Mouse (Mus musculus): ENCODE data around the gene Supt4a. TPM values are rescaled to one million over a fixed set of nuclear protein-coding genes. Genes with fewer than 3 reads are reported as not detected.

The Supt4a gene
- total and polyA plus RNA-seq, 3 experiments: 229 to 251 (median 241) TPM

DNA sequence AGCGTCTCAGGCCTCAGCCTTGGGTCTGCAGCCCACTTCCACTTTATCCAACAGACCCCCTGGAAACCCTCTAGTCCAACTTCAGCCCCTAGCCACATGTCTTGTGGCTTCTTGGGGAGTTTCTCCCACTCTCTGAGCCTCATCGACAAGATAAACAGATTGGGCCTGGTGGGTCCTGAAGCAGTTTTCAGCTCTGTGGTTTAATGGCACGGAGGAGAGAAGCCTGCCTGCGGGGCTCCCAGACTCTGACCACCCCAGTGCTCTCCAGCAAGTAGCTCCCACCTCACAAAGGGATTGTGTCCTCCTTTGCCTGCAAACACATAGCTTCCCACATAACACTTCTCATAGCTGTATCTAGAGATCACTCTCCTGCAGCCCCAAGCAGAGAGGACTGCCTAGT lies 9.9 kb upstream of the Supt4a start:
- Histone ChIP-seq H3K4me3 (replicated peaks in 1 of 3; ENCODE audit: low read depth in 2 of 3, low read length in 2 of 3, poor library complexity in 1 of 3) (no peak overlapping the region), H3K36me3 (replicated peaks in 1 of 2; ENCODE audit: control insufficient read depth in 1 of 2, insufficient read depth in 1 of 2, low read length in 1 of 2) (peaks cover 74 to 96% of the 10 kb centered on the region in 2 experiments), H3K4me2 (ENCODE audit: insufficient read depth, low read depth, poor library complexity, severe bottlenecking) (no peak overlapping the region), H3K9me3 (replicated peaks; ENCODE audit: low read length) (peaks cover 2% of the 10 kb centered on the region), H3K27me3 (replicated peaks) (no peaks in the 10 kb centered on the region), H3K79me2 (replicated peaks; ENCODE audit: control insufficient read depth, extremely low read depth, insufficient read depth, poor library complexity, severe bottlenecking) (peaks cover 5% of the 10 kb centered on the region), H3K4me1 (ENCODE audit: control insufficient read depth in 1 of 2, insufficient read depth in 2 of 2) (peaks cover 0 to 17% of the 10 kb centered on the region in 2 experiments; a peak in 2 of 4 replicates), H3K9ac (ENCODE audit: insufficient read depth, low read depth) (no peak overlapping the region), H3K27ac (ENCODE audit: insufficient read depth, low read depth) (no peak overlapping the region)
- DNase-seq (ENCODE audit: extremely low read depth): no peak
- in situ Hi-C loops (cut with MboI; ENCODE audit: low pct_ligation_motif_present, low pct_unique_long_range_greater_than_20kb, low sequenced_read_pairs) (no loop called here), dilution Hi-C loops (cut with MboI; ENCODE audit: extremely low pct_ligation_motif_present, extremely low pct_unique_long_range_greater_than_20kb, low sequenced_read_pairs) (no loop called here)
- TF ChIP-seq SIN3A (IDR thresholded peaks at IDR 0.05; ENCODE audit: low read length) (no peak), POLR2AphosphoS2 (IDR thresholded peaks at IDR 0.05; ENCODE audit: low read depth, low read length) (no peak), UBTF (IDR thresholded peaks at IDR 0.05; ENCODE audit: low read depth, low read length) (no peak), CTCF (conservative IDR thresholded peaks at IDR 0.05 in 1 of 2, IDR thresholded peaks at IDR 0.05 in 1 of 2; ENCODE audit: low read depth in 2 of 2, low read length in 2 of 2) (no peak), NRF1 (IDR thresholded peaks at IDR 0.05; ENCODE audit: low read depth, low read length) (no peak), ELF1 (IDR thresholded peaks at IDR 0.05; ENCODE audit: low read depth, low read length) (no peak), KAT2A (IDR thresholded peaks at IDR 0.05; ENCODE audit: insufficient replicate concordance, low read length) (no peak), MXI1 (IDR thresholded peaks at IDR 0.05; ENCODE audit: low read depth, low read length) (no peak), ETS1 (conservative IDR thresholded peaks at IDR 0.05; ENCODE audit: low read depth, low read length) (no peak), TBP (conservative IDR thresholded peaks at IDR 0.05; ENCODE audit: low read depth, low read length) (no peak), MAFK (IDR thresholded peaks at IDR 0.05; ENCODE audit: insufficient replicate concordance, low read length) (no peak), MYC (IDR thresholded peaks at IDR 0.05; ENCODE audit: low read depth, low read length) (no peak), ZNF384 (IDR thresholded peaks at IDR 0.05; ENCODE audit: low read depth, low read length) (no peak), MAX (IDR thresholded peaks at IDR 0.05; ENCODE audit: low read length) (no peak), MEF2A (IDR thresholded peaks at IDR 0.05; ENCODE audit: borderline replicate concordance, low read depth, low read length) (no peak), PAX5 (IDR thresholded peaks at IDR 0.05; ENCODE audit: low read length) (no peak), GABPA (IDR thresholded peaks at IDR 0.05; ENCODE audit: insufficient replicate concordance, low read depth, low read length) (no peak), RAD21 (IDR thresholded peaks at IDR 0.05; ENCODE audit: low read depth, low read length) (no peak), JUND (conservative IDR thresholded peaks at IDR 0.05; ENCODE audit: low read depth, low read length) (no peak), HCFC1 (IDR thresholded peaks at IDR 0.05; ENCODE audit: low read depth, low read length) (no peak)

DNA sequence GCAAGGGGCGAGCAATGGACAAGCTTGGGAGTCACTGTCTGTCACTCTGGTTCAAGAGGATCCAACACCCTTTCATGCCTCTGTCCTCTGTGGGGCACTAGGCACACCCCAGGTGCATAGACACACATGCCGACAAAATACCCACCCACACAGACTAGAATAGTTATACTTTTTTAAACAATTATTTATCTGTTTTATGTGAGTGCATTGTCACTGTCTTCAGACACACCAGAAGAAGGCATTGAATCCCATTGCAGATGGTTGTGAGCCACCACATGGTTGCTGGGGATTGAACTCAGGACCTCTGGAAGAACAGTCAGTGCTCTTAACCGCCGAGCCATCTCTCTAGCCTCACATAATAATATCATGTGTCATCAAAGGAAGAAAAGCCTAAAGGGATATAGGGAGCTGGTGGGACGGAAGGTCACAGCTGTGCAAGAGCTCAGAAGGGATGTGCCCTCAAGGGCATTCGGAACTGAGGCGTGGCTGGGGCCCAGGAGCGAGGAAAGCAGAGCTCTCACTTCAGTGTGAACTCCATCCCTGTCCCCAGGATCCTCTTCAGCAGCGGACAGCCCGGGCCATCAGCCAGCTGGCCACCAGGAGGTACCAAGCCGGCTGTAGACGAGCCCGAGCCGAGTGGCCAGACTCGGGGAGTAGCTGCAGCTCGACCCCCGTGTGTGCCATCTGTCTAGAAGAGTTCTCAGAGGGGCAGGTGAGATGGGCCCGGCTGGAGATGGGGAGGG lies 8.3 kb upstream of the Supt4a start:
- no peak for DNase-seq (ENCODE audit: extremely low read depth)
- Histone ChIP-seq H3K27me3 (replicated peaks) (no peaks in the 10 kb centered on the region), H3K4me3 (replicated peaks in 1 of 3; ENCODE audit: low read depth in 2 of 3, low read length in 2 of 3, poor library complexity in 1 of 3) (no peak overlapping the region), H3K4me2 (ENCODE audit: insufficient read depth, low read depth, poor library complexity, severe bottlenecking) (no peak overlapping the region), H3K36me3 (replicated peaks in 1 of 2; ENCODE audit: control insufficient read depth in 1 of 2, insufficient read depth in 1 of 2, low read length in 1 of 2) (peaks cover 77 to 96% of the 10 kb centered on the region in 2 experiments), H3K9ac (ENCODE audit: insufficient read depth, low read depth) (no peak overlapping the region), H3K79me2 (replicated peaks; ENCODE audit: control insufficient read depth, extremely low read depth, insufficient read depth, poor library complexity, severe bottlenecking) (peaks cover under 1% of the 10 kb centered on the region), H3K27ac (ENCODE audit: insufficient read depth, low read depth) (no peak overlapping the region), H3K9me3 (replicated peaks; ENCODE audit: low read length) (no peaks in the 10 kb centered on the region), H3K4me1 (ENCODE audit: control insufficient read depth in 1 of 2, insufficient read depth in 2 of 2) (peaks cover 0 to 16% of the 10 kb centered on the region in 2 experiments; a peak in 2 of 4 replicates)
- dilution Hi-C loops (cut with MboI; ENCODE audit: extremely low pct_ligation_motif_present, extremely low pct_unique_long_range_greater_than_20kb, low sequenced_read_pairs): no loop called here
- in situ Hi-C loops (cut with MboI; ENCODE audit: low pct_ligation_motif_present, low pct_unique_long_range_greater_than_20kb, low sequenced_read_pairs): no loop called here
- TF ChIP-seq CHD1 (IDR thresholded peaks at IDR 0.05; ENCODE audit: low read depth, low read length): no peak
